Mouse (Mus musculus) MN1 (cell line): ENCODE measurements around the gene 1700025F22Rik.
"Not testable (repeated sequence)": the region's sequence is repeated elsewhere in the genome, so short reads cannot be mapped to it uniquely, and the experiment has no call there.

Experiments
- DNase-seq: peaks from one replicate; pipeline ENCODE4 v3.0.0-alpha.2; 2016; ENCODE audit warnings: low spot score

The 1700025F22Rik gene

DNA sequence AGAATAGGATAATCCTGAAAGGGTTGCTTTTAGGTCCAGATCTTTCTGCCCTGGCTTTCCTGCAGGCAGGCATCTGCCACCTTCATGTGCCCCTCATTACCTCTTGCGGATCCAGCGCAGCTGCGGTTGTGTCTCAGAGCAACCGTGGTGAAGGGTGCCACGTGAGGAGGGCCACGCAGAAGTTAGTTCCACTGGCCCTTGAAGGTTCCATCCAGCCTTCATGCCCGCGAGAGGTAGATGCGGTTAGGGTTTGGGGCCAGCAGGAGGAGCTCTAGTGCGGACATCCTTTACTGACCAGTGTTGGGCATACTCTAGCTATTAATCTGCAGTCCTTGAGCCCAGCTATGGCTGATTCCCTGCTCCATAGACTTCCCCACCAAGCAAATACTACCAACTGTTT lies at the start of gene 1700025F22Rik:
Gene 1700025F22Rik, minus strand, starts transcription at position 149 of the 400 bp plus-strand sequence.
- no peak for DNase-seq

DNA sequence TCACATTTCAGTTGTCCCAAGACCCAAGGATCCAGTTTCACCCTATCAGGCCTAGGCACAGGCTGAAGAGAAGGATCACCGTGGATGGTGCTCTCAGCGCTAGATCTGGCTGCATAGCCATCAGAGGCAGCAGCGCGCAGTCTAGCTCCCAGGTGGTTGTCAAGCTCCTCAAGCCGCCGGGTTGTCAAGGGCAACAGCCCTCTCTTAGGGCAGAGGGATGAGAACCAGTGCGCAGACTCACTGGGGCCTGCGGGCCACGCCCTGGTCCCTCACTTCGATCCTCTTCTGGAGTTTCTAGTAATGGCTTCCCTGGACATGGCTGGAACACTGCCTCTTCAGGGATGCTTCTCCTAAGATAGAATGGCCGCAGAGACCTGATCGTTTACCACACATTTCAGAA lies 31.4 kb upstream of the 1700025F22Rik start, which contains the start of gene Ms4a13:
Gene Ms4a13, minus strand, starts transcription at position 192 of the 400 bp plus-strand sequence.
- no peak for DNase-seq

DNA sequence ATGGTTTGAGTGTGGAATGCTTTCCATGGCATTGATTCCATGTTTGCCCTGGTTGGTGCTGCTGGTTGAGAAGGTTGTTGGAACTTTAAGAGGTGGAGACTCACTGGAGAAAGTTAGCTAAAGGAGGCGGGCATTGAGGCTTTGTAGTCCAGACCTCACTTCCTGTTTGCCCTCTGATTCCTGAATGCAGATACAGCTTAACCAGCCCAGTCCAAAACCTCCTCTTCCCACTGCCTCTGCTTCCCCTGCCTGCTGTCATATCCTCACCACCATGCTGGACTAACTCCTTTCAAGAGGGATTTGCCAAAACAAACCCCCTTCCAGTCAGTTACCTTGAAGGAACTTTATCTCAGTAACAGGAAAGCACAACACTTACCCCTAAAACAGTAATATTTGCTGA lies 27.4 kb upstream of the 1700025F22Rik start:
- no peak for DNase-seq

DNA sequence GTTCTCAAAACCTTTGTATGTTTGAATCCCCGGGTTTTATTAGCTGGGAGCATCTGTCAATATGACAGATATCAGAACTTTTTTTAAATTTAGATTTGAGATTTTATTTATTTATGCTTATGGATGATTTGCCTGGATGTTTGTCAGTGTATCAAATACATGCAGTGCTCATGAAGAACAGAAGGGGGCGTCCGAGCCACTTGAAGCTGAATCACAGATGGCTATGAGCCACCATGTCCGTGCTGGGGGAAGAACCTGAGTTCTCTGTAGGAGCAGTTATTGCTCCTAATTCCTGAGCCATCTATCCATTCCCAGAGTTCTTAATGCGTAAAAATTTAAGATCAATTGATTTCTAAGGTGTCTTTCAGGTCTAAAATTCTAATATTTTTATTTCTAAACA lies 19.0 kb upstream of the 1700025F22Rik start:
- DNase-seq: no peak

DNA sequence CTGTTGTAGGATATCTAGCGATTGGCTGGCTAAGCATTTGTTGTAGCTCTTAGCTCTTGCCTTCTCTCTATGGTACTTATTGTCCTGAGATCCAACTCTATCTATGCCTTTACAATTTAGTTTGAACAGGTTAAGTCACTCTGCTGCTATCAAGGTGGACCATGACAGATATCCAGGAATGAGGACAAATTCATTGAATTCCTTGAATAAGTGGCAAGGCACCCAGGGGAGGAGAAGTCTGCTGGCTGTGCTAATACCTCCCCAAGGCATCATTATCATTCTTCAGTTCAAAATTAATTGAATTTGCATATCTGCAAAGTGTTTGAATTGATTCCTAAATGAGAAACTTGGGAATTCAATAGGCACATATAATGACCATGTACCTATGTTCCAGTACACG lies 12.3 kb upstream of the 1700025F22Rik start:
- no peak for DNase-seq

DNA sequence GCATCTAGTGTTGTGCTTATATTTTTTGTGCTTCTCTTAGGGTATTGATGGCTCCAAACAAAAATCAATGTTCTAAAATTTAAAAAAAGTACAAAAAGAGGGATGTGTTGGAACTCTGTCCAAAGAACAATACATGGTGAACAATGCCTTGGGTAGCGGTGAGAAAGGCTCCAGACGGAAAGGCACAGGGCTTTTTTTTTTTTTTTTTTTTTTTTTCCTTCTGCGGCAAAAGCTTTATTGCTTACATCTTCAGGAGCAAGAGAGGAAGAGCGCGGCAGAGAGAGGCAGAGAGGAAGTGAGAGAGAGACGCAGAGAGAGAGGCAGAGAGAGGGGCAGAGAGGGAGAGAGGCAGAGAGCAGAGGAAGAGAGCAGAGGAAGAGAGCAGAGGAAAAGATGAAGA lies 7.2 kb downstream of the 1700025F22Rik start:
- DNase-seq: not testable (repeated sequence)

DNA sequence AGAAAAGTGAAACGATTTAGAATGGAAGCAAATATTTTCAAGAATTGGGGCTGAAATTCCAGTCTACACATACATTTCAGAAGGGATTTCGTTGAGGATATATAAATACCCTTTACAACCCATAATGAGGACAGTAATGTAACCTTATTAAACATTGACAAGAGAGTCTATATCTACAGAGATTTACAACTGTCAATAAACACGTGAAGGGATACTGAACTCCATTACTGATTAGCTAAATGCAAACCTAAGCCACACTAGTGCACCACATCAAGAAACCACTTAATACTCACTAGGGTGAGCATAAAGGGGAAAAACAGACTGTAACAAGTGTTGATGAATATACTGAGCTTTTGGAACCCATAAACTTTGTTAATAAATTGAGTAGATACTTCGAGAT lies 29.8 kb downstream of the 1700025F22Rik start:
- no peak for DNase-seq

DNA sequence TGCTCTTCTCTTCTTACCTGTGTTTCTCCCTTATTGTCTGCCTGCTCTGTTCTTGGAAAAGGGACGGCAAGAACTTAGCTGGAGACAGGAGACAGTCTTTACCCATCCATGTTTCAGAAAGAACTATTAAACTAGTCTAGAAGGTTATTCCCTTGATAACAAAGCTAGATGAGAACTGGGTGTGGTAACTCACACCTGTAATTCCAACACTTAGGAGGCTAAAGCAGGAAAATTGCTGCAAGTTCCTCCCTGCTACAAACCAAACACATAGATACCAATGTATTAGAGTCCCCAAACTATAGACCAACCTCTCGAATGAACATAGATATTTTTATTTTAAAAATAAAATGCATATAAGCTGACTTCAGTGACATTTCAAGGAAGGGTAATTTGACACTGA lies 30.3 kb downstream of the 1700025F22Rik start:
- no peak for DNase-seq

DNA sequence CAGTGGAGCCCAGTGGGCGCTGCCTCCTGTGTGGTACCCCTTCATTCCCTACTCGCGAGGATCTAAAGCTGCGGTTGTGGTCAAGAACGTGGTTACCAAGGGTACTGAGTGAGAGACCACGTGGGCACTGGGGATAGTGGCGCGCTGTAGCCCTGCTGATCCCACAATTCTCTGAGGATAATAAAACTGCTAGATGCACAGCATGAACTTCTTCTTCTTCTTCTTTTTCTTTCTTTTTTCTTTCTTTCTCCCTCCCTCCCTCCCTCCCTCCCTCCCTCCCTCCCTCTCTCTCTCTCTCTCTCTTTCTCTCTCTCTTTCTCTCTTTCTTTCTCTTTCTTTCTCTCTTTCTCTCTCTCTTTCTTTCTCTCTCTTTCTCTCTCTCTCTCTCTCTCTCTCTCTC lies 34.3 kb downstream of the 1700025F22Rik start, which contains the start of gene 1700017D01Rik:
Gene 1700017D01Rik, minus strand, starts transcription at position 101 of the 400 bp plus-strand sequence.
- DNase-seq: not testable (repeated sequence)

DNA sequence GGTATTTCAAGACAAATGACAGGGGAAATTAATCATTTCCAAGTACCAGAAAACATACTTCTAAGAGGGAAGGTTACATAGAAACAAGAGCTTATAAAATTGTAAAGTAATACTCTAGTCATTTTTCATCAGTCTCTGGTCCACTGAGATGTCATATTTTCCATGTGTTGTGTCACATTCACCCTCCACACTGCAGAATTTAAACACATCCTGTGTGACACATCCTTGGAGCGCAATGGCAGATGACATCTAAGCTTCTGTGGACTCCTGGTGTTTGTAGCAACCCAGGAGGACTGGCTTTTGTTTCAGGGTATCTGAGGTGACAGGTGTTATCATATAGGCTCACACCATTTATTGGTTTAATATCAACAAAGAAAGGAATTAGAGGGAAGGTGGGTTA lies 35.4 kb downstream of the 1700025F22Rik start:
- no peak for DNase-seq

DNA sequence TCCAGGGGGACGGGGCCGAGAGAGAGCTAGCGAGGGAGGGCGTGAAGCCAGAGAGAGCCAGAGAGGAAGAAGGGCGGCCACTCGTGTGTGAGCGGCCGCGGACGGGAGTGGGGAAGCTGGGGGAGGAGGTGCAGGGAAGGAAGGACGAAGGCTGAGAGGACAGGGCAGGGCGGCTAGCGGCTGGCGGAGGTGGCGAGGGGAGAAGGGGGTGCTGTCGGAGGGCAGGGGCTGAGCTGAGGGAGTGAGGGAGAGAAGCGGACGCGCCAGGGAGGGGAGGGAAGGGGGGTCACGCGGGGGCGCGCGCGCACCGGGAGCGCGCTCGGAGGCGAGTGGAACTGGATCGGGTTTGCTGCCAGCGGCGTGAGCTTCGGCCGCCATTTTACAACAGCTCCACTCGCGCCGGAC lies 44.1 kb downstream of the 1700025F22Rik start:
- not testable (repeated sequence) for DNase-seq

DNA sequence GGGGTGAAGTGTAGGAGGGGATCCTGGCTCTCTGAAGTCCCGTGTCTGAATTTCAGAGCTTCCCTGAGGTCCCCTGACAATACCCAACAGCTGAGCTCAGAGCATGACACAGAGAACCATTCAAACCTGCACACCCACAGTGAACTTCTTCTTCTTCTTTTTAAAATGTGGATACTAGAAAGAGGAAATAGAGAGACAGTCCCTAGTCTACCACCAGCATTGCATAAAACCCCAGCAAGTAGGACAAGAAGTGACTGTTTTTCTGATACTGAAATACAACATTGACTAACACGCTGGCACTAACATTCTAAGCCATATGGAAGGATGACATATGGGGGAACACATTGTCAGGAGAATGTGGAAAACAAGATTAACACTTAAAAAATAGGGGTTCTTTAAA lies 45.8 kb downstream of the 1700025F22Rik start:
- no peak for DNase-seq

DNA sequence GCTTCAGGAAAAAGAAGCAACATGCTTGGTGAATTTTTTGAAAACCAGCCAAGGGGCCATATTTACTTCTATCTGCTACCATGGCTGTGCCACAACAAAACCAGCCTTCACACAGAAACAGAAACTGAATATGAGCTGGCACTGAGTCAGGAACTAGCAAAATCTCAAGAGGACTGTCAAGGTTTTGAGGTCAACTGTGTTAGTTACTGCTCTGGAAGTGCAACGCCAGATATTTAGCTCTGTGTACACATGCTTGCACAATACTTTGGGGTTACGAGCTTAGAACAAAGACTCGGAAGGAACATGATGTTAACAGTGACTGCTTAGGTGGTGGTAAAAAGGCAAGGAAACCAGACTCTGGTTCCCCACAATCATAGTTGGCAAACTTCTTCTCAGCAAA lies 57.4 kb downstream of the 1700025F22Rik start:
- no peak for DNase-seq

DNA sequence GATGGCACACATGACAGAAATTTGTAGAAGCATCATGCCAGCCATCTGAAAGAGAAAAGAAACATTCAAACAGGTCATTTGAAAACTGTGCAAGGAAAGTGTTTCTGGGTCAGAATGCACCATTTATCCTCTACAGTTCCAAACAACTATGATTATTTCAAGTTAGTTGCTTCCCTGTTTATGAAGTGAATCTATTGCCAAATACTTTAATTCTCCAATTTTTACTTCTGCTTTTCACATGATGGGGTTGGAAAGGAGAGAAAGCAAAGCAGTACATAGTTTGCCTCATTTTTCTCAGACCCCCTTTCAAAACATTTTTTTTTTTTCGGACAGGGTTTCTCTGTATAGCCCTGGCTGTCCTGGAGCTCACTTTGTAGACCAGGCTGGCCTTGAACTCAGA lies 63.2 kb downstream of the 1700025F22Rik start:
- no peak for DNase-seq

DNA sequence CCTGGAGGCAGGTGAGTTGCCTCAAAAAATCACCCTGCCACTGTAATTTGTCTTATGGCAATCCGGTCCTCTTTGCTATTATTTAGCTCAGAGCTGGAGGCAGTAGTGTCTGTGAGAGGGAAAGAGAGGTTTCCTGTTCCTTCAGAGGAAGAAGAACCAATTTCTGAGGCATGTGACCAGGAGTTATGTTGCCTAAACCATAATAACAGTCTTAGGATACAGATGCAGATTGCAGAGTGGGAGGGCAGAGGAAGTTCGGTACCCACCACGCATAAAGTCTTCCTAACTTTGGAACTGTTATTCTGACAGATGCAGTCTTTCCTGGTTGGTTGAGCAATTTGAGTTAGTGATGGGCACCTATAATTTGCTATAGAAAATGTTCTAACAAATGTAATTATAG lies 66.7 kb downstream of the 1700025F22Rik start:
- DNase-seq: no peak

DNA sequence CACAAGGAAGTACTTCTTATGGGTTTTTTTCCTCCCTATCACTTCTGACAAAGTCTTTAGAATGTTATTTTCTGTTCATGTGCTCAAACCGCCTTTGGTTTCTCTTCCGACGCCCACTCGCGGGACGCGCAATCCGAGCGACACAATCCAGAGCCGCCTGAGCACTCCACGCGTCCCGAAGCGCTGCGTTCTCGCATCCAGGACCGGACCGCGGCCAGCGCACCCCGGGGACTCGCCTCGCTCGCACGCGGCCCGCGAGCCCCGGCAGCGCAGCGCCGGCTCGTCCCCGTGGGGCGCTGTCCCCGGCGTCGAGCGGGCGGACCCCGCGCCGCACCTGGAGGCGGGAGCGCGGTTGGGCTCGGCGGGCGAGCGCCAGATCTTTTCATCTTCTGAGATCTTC lies 73.0 kb downstream of the 1700025F22Rik start:
- DNase-seq: not testable (repeated sequence)
